Mouse (Mus musculus): ENCODE results near the gene Dlg4. TPM values are rescaled to one million over a fixed set of nuclear protein-coding genes. Genes with fewer than 3 reads are reported as not detected.

Dlg4 gene
- total and polyA plus RNA-seq, 3 experiments, result 6.8 to 15.3 (median 7.3) TPM

GRCm38 (mm10) chr11:70024151-70024514, 7.4 kb downstream of the Dlg4 start:
- H3K27ac ChIP-seq (ENCODE audit: insufficient read depth, low read depth), result no peak overlapping the region
- H3K36me3 ChIP-seq (replicated peaks in 1 of 2; ENCODE audit: control insufficient read depth in 1 of 2, insufficient read depth in 1 of 2, low read length in 1 of 2), result no peaks in the 10 kb centered on the region
- H3K27me3 ChIP-seq (replicated peaks), result peaks cover 13% of the 10 kb centered on the region
- in situ Hi-C loops (cut with MboI; ENCODE audit: low pct_ligation_motif_present, low pct_unique_long_range_greater_than_20kb, low sequenced_read_pairs), result loop anchor here (25.0 kb wide), 1 partner anchor 937 kb away; the partner anchor contains the start of genes Per1 and Vamp2
- no peaks in the 10 kb centered on the region for H3K79me2 ChIP-seq (replicated peaks; ENCODE audit: control insufficient read depth, extremely low read depth, insufficient read depth, poor library complexity, severe bottlenecking)
- H3K9me3 ChIP-seq (replicated peaks; ENCODE audit: low read length), result no peaks in the 10 kb centered on the region
- peaks cover 14 to 43% of the 10 kb centered on the region in 2 experiments for H3K4me1 ChIP-seq (ENCODE audit: control insufficient read depth in 1 of 2, insufficient read depth in 2 of 2)
- H3K9ac ChIP-seq (ENCODE audit: insufficient read depth, low read depth), result no peak overlapping the region
- H3K4me2 ChIP-seq (ENCODE audit: insufficient read depth, low read depth, poor library complexity, severe bottlenecking), result no peak overlapping the region
- no peak for DNase-seq (ENCODE audit: extremely low read depth)
- TF ChIP-seq GABPA (IDR thresholded peaks at IDR 0.05; ENCODE audit: insufficient replicate concordance, low read depth, low read length) (no peak), JUN (IDR thresholded peaks at IDR 0.05; ENCODE audit: insufficient read depth, low read depth, low read length) (no peak), SMC3 (IDR thresholded peaks at IDR 0.05; ENCODE audit: low read depth, low read length) (no peak)
- dilution Hi-C loops (cut with MboI; ENCODE audit: extremely low pct_ligation_motif_present, extremely low pct_unique_long_range_greater_than_20kb, low sequenced_read_pairs), result no loop called here
- H3K4me3 ChIP-seq (replicated peaks in 1 of 3; ENCODE audit: low read depth in 2 of 3, low read length in 2 of 3, poor library complexity in 1 of 3), result no peak overlapping the region

DNA sequence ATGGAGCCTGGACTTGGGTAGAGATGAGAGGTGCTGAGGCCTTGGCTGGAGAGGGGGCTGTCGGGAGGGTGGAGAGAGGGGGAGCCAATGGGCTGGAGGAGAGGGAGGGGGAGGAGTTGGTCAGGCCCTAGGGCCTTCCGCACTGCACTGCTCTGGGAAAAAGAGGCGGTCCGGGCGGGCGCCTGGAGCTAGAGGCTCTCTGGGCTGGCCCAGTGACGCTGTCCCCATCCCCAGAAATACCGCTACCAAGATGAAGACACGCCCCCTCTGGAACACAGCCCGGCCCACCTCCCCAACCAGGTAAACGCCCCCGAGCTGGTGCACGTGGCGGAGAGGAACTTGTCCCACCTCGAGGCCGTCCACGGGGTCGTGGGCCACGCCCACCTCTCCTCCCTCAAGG, 9.9 kb downstream of the Dlg4 start:
- Histone ChIP-seq H3K9me3 (replicated peaks; ENCODE audit: low read length) (no peaks in the 10 kb centered on the region), H3K4me1 (ENCODE audit: control insufficient read depth in 1 of 2, insufficient read depth in 2 of 2) (peaks cover 19 to 40% of the 10 kb centered on the region in 2 experiments), H3K27me3 (replicated peaks) (peaks cover 13% of the 10 kb centered on the region), H3K9ac (ENCODE audit: insufficient read depth, low read depth) (no peak overlapping the region), H3K27ac (ENCODE audit: insufficient read depth, low read depth) (no peak overlapping the region), H3K36me3 (replicated peaks in 1 of 2; ENCODE audit: control insufficient read depth in 1 of 2, insufficient read depth in 1 of 2, low read length in 1 of 2) (peaks cover 9 to 12% of the 10 kb centered on the region in 2 experiments), H3K79me2 (replicated peaks; ENCODE audit: control insufficient read depth, extremely low read depth, insufficient read depth, poor library complexity, severe bottlenecking) (no peaks in the 10 kb centered on the region), H3K4me2 (ENCODE audit: insufficient read depth, low read depth, poor library complexity, severe bottlenecking) (no peak overlapping the region), H3K4me3 (replicated peaks in 1 of 3; ENCODE audit: low read depth in 2 of 3, low read length in 2 of 3, poor library complexity in 1 of 3) (no peak overlapping the region)
- DNase-seq (ENCODE audit: extremely low read depth), result no peak
- TF ChIP-seq POLR2A (IDR thresholded peaks at IDR 0.05; ENCODE audit: low read depth, low read length) (no peak), JUN (IDR thresholded peaks at IDR 0.05; ENCODE audit: insufficient read depth, low read depth, low read length) (no peak), RAD21 (IDR thresholded peaks at IDR 0.05; ENCODE audit: low read depth, low read length) (no peak), PAX5 (IDR thresholded peaks at IDR 0.05; ENCODE audit: low read length) (no peak), ZNF384 (IDR thresholded peaks at IDR 0.05; ENCODE audit: low read depth, low read length) (no peak), ETS1 (conservative IDR thresholded peaks at IDR 0.05; ENCODE audit: low read depth, low read length) (no peak), HCFC1 (IDR thresholded peaks at IDR 0.05; ENCODE audit: low read depth, low read length) (no peak), E2F4 (IDR thresholded peaks at IDR 0.05; ENCODE audit: insufficient replicate concordance, low read depth, low read length) (no peak), MEF2A (IDR thresholded peaks at IDR 0.05; ENCODE audit: borderline replicate concordance, low read depth, low read length) (no peak), NRF1 (IDR thresholded peaks at IDR 0.05; ENCODE audit: low read depth, low read length) (no peak), TCF12 (IDR thresholded peaks at IDR 0.05; ENCODE audit: low read depth, low read length) (no peak), UBTF (IDR thresholded peaks at IDR 0.05; ENCODE audit: low read depth, low read length) (no peak), CTCF (conservative IDR thresholded peaks at IDR 0.05 in 1 of 2, IDR thresholded peaks at IDR 0.05 in 1 of 2; ENCODE audit: low read depth in 2 of 2, low read length in 2 of 2) (no peak), RCOR1 (conservative IDR thresholded peaks at IDR 0.05; ENCODE audit: low read depth, low read length) (no peak), CHD2 (IDR thresholded peaks at IDR 0.05; ENCODE audit: low read length) (no peak), MAZ (IDR thresholded peaks at IDR 0.05; ENCODE audit: low read depth, low read length) (no peak), ZC3H11A (IDR thresholded peaks at IDR 0.05; ENCODE audit: low read depth, low read length) (no peak), EP300 (IDR thresholded peaks at IDR 0.05; ENCODE audit: low read length) (no peak), SIN3A (IDR thresholded peaks at IDR 0.05; ENCODE audit: low read length) (no peak)
- in situ Hi-C loops (cut with MboI; ENCODE audit: low pct_ligation_motif_present, low pct_unique_long_range_greater_than_20kb, low sequenced_read_pairs), result no loop called here
- dilution Hi-C loops (cut with MboI; ENCODE audit: extremely low pct_ligation_motif_present, extremely low pct_unique_long_range_greater_than_20kb, low sequenced_read_pairs), result no loop called here

Measured in CH12.LX (cell line).